ENCODE assay signal across 7 mouse cellular contexts in genomic region chr8:10761694-10762305, GRCm38 (mm10).
DNase-seq lines count a peak whose midpoint lies in the region; ATAC-seq lines count a peak whose summit lies in the region.

No protein-coding gene starts in this region.

- H3K27ac ChIP-seq in lung, embryonic 15.5 days = peak overlapping the region; percentile 90
- peak overlapping the region; percentile 88 for H3K27ac ChIP-seq in forebrain, embryonic 15.5 days (replicated peaks)
- peak overlapping the region; percentile 84; the same call in 1 of the 2 replicates for H3K27ac ChIP-seq in intestine, embryonic 15.5 days
- H3K27ac ChIP-seq in stomach, embryonic 14.5 days (ENCODE audit: low read length) = peak overlapping the region; percentile 93

- peak overlapping the region; percentile 33 for H3K4me2 ChIP-seq in lung, embryonic 15.5 days
- no peak overlapping the region for H3K4me2 ChIP-seq in forebrain, embryonic 15.5 days (replicated peaks)
- no peak overlapping the region for H3K4me2 ChIP-seq in intestine, embryonic 15.5 days (replicated peaks)
- no peak overlapping the region for H3K4me2 ChIP-seq in stomach, embryonic 14.5 days (replicated peaks; ENCODE audit: low read depth, low read length)

- ATAC-seq in lung, embryonic 15.5 days (ENCODE audit: borderline replicate concordance, extremely low read depth, low FRiP score, low TSS enrichment) = no peak
- ATAC-seq in forebrain, embryonic 15.5 days (replicated peaks) = peak; percentile 38
- peak; percentile 12; the same call in 1 of the 2 replicates for ATAC-seq in intestine, embryonic 15.5 days
- ATAC-seq in stomach, embryonic 14.5 days (ENCODE audit: insufficient number of reproducible peaks, insufficient read depth, low FRiP score, low read depth) = no peak

- no peaks in the 10 kb centered on the region for H3K27me3 ChIP-seq in lung, embryonic 15.5 days
- H3K27me3 ChIP-seq in forebrain, embryonic 15.5 days = no peaks in the 10 kb centered on the region
- H3K27me3 ChIP-seq in intestine, embryonic 15.5 days (replicated peaks) = no peaks in the 10 kb centered on the region
- H3K27me3 ChIP-seq in stomach, embryonic 14.5 days (ENCODE audit: control insufficient read depth, insufficient read depth, low read length) = no peaks in the 10 kb centered on the region

- H3K36me3 ChIP-seq in lung, embryonic 15.5 days = no peaks in the 10 kb centered on the region
- no peaks in the 10 kb centered on the region for H3K36me3 ChIP-seq in forebrain, embryonic 15.5 days
- no peaks in the 10 kb centered on the region for H3K36me3 ChIP-seq in intestine, embryonic 15.5 days
- no peaks in the 10 kb centered on the region for H3K36me3 ChIP-seq in stomach, embryonic 14.5 days (ENCODE audit: control insufficient read depth, insufficient read depth, low read length)

- no peak overlapping the region for H3K4me3 ChIP-seq in lung, embryonic 15.5 days
- no peak overlapping the region for H3K4me3 ChIP-seq in forebrain, embryonic 15.5 days
- H3K4me3 ChIP-seq in intestine, embryonic 15.5 days (replicated peaks) = no peak overlapping the region
- H3K4me3 ChIP-seq in stomach, embryonic 14.5 days (ENCODE audit: low read depth, low read length) = no peak overlapping the region

- no peak for DNase-seq in lung, postnatal 14 days
- DNase-seq in testis, postnatal 14 days (ENCODE audit: low spot score) = no peak
- no peak for DNase-seq in ovary, postnatal 36 days (ENCODE audit: low spot score)

- peaks cover 26% of the 10 kb centered on the region for H3K4me1 ChIP-seq in lung, embryonic 15.5 days
- peaks cover 26% of the 10 kb centered on the region for H3K4me1 ChIP-seq in forebrain, embryonic 15.5 days
- peaks cover 15% of the 10 kb centered on the region for H3K4me1 ChIP-seq in intestine, embryonic 15.5 days (replicated peaks)
- peaks cover 16% of the 10 kb centered on the region for H3K4me1 ChIP-seq in stomach, embryonic 14.5 days (ENCODE audit: control insufficient read depth, insufficient read depth, low read length)

- H3K9me3 ChIP-seq in lung, embryonic 15.5 days = no peaks in the 10 kb centered on the region
- no peaks in the 10 kb centered on the region for H3K9me3 ChIP-seq in forebrain, embryonic 15.5 days
- H3K9me3 ChIP-seq in intestine, embryonic 15.5 days = no peaks in the 10 kb centered on the region
- no peaks in the 10 kb centered on the region for H3K9me3 ChIP-seq in stomach, embryonic 14.5 days (ENCODE audit: control insufficient read depth, low read depth, low read length)

- no peak overlapping the region for H3K9ac ChIP-seq in lung, embryonic 15.5 days
- no peak overlapping the region for H3K9ac ChIP-seq in forebrain, embryonic 15.5 days (replicated peaks)
- H3K9ac ChIP-seq in intestine, embryonic 15.5 days = no peak overlapping the region
- H3K9ac ChIP-seq in stomach, embryonic 14.5 days (replicated peaks; ENCODE audit: low read depth, low read length) = no peak overlapping the region

- WGBS in lung, embryonic 15.5 days = 30% methylated on average over 11 of the region's 11 CpGs
- 9% methylated on average over 11 of the region's 11 CpGs for WGBS in forebrain, embryonic 15.5 days
- 55% methylated on average over 11 of the region's 11 CpGs for WGBS in intestine, embryonic 15.5 days
- 40% methylated on average over 11 of the region's 11 CpGs for WGBS in stomach, embryonic 14.5 days

Comparison
In these comparisons a context has a peak if more than half of its experiments do, and no peak if none do; other contexts are left out.
1. ATAC-seq: peak in forebrain, embryonic 15.5 days (single experiment) and intestine, embryonic 15.5 days (single experiment); none in lung, embryonic 15.5 days (single experiment) and stomach, embryonic 14.5 days (single experiment).
2. Peak in every context shown above with its lines, with median percentiles within 50 percentile points of each other: H3K27ac ChIP-seq.